Mouse (Mus musculus): Measurements from ENCODE around the gene Ttc28.

Gene Ttc28

GRCm38 (mm10) chr5:111138927-111139565, 259.4 kb downstream of the Ttc28 start:
- no peak for DNase-seq

- no peak for DNase-seq
These were observed 260.0 kb downstream of the Ttc28 start for GRCm38 (mm10) chr5:111139622-111140021.

- no peak for DNase-seq
These were observed 261.7 kb downstream of the Ttc28 start for GRCm38 (mm10) chr5:111141139-111141885.

- no peak for DNase-seq
These were observed 263.2 kb downstream of the Ttc28 start for GRCm38 (mm10) chr5:111142837-111143236.

- DNase-seq = no peak
These were observed 264.8 kb downstream of the Ttc28 start for GRCm38 (mm10) chr5:111144411-111144810.

GRCm38 (mm10) chr5:111150581-111150980, 271.0 kb downstream of the Ttc28 start:
- DNase-seq = no peak

- DNase-seq = no peak
These were observed 272.5 kb downstream of the Ttc28 start for GRCm38 (mm10) chr5:111151882-111152759.

- DNase-seq = no peak
These were observed 275.0 kb downstream of the Ttc28 start for GRCm38 (mm10) chr5:111154586-111154985.

GRCm38 (mm10) chr5:111155271-111155670, 275.7 kb downstream of the Ttc28 start:
- no peak for DNase-seq

GRCm38 (mm10) chr5:111155928-111156327, 276.3 kb downstream of the Ttc28 start:
- no peak for DNase-seq

- DNase-seq = no peak
These were observed 278.7 kb downstream of the Ttc28 start for GRCm38 (mm10) chr5:111158266-111158665.

- DNase-seq = peak; percentile 39
These were observed 280.2 kb downstream of the Ttc28 start for GRCm38 (mm10) chr5:111159628-111160321.

GRCm38 (mm10) chr5:111161146-111161930, 281.7 kb downstream of the Ttc28 start:
- no peak for DNase-seq

- DNase-seq = no peak
These were observed 283.3 kb downstream of the Ttc28 start for GRCm38 (mm10) chr5:111162857-111163256.

GRCm38 (mm10) chr5:111163377-111163776, 283.8 kb downstream of the Ttc28 start:
- no peak for DNase-seq

GRCm38 (mm10) chr5:111164348-111164920, 284.8 kb downstream of the Ttc28 start:
- no peak for DNase-seq

GRCm38 (mm10) chr5:111170383-111170782, 290.8 kb downstream of the Ttc28 start:
- DNase-seq = no peak

- DNase-seq = no peak
These were observed 295.8 kb downstream of the Ttc28 start for GRCm38 (mm10) chr5:111175410-111175809.

- DNase-seq = no peak
These were observed 296.2 kb downstream of the Ttc28 start for GRCm38 (mm10) chr5:111175842-111176241.

- DNase-seq = peak; percentile 48
These were observed 296.8 kb downstream of the Ttc28 start for GRCm38 (mm10) chr5:111176441-111176840.

GRCm38 (mm10) chr5:111178324-111179076, 298.9 kb downstream of the Ttc28 start:
- peak; percentile 81 for DNase-seq

All from thymus, postnatal 25 days (tissue).